Mouse (Mus musculus): Measurements from ENCODE around the gene Srp54a. TPM values are rescaled to one million over a fixed set of nuclear protein-coding genes. Genes with fewer than 3 reads are reported as not detected.
"Not testable (repeated sequence)": the region's sequence is repeated elsewhere in the genome, so short reads cannot be mapped to it uniquely, and the experiment has no call there.

Srp54a gene
- polyA plus RNA-seq, 1 experiment from 2014 or later, result 153 TPM

DNA sequence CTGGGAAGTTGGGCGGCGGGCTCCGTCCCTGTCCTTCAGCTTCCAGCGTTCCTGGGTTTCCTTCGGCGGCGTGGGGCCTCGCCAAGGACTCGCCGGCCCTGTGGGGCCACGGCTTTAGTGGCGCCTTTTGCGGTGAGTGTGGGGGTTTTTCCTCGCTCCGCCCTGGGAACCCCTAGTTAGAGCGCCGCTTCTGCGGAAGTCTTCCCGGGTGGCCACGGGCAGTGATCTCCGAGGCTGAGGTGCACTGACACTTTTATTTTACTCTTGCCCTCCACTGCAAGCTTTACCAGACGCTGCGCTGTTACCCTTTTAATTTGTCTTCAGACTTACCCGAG is 75.4 kb downstream of the Srp54a start:
- peak overlapping the region; percentile 30 for H3K4me3 ChIP-seq
- H3K27me3 ChIP-seq; H3K36me3 ChIP-seq; H3K4me1 ChIP-seq; H3K27ac ChIP-seq; H3K9ac ChIP-seq; H3K9me3 ChIP-seq (replicated peaks): not testable (repeated sequence)
- 2% methylated on average over 10 of the region's 24 CpGs for WGBS
- peak; percentile 49; the same call in 1 of the 2 replicates for ATAC-seq (ENCODE audit: low FRiP score)
- 0 out of 2 replicates have a peak overlapping the region, but pooled peaks have one; percentile 29 for H3K4me2 ChIP-seq (replicated peaks)

Other genes starting within 250 kb of the Srp54a start
- gene Cfl2, start 217.4 kb upstream of the Srp54a start, polyA plus RNA-seq (2016; fragmentation: Nextera tagmentation; extraction: Ambion mirVana), result 227 and 229 TPM in 2 replicates
- gene Gm20403, start 93.7 kb upstream of the Srp54a start, polyA plus RNA-seq (2016; fragmentation: Nextera tagmentation; extraction: Ambion mirVana), result not detected in 2 replicates
- gene Baz1a, start 65.9 kb upstream of the Srp54a start, polyA plus RNA-seq (2016; fragmentation: Nextera tagmentation; extraction: Ambion mirVana), result 28.1 and 30.3 TPM in 2 replicates
- 28.5 and 33.2 TPM in 2 replicates for gene 2700097O09Rik, start 152 bp upstream of the Srp54a start, polyA plus RNA-seq (2016; fragmentation: Nextera tagmentation; extraction: Ambion mirVana)
- gene Fam177a, start 44.2 kb downstream of the Srp54a start, polyA plus RNA-seq (2016; fragmentation: Nextera tagmentation; extraction: Ambion mirVana), result 21.6 and 25.1 TPM in 2 replicates
- gene Srp54b, start 74.8 kb downstream of the Srp54a start, polyA plus RNA-seq (2016; fragmentation: Nextera tagmentation; extraction: Ambion mirVana), result 59.5 and 65.2 TPM in 2 replicates
- 0.09 and 3.7 TPM in 2 replicates for gene 1700047I17Rik2, start 119.3 kb downstream of the Srp54a start, polyA plus RNA-seq (2016; fragmentation: Nextera tagmentation; extraction: Ambion mirVana)
- gene Srp54c, start 149.9 kb downstream of the Srp54a start, polyA plus RNA-seq (2016; fragmentation: Nextera tagmentation; extraction: Ambion mirVana), result 71.0 and 84.8 TPM in 2 replicates
- 12.0 and 13.3 TPM in 2 replicates for gene 1110008L16Rik, start 219.3 kb downstream of the Srp54a start, polyA plus RNA-seq (2016; fragmentation: Nextera tagmentation; extraction: Ambion mirVana)
- gene Ppp2r3c, start 222.7 kb downstream of the Srp54a start, polyA plus RNA-seq (2016; fragmentation: Nextera tagmentation; extraction: Ambion mirVana), result 26.2 and 29.5 TPM in 2 replicates